Comparison of ENCODE assay signal across 13 mouse cellular contexts in genomic region chr11:107900470-107900869, GRCm38 (mm10). TPM values are rescaled to one million over a fixed set of nuclear protein-coding genes. Genes with fewer than 3 reads are reported as not detected.
A peak's percentile ranks its signal among the peaks of the same experiment; 100 is the strongest.
DNase-seq lines count a peak whose midpoint lies in the region; ATAC-seq and TF ChIP-seq lines count a peak whose summit lies in the region.
"Had no signal": no experiment of that assay in that cellular context is flagged by ENCODE, and none has a peak within 500 bp of the region (broad histone marks: within the 10 kb centered on the region; RNA-seq: fewer than 3 reads in every experiment).

No protein-coding gene starts in this region.

- no peak for ATAC-seq in CD4-positive, CD25-positive, alpha-beta regulatory T cell, adult 4 months
- ATAC-seq: liver, embryonic 12.5 days; Patski had no signal

- TF ChIP-seq CTCF in left cerebral cortex, adult 2 months (IDR thresholded peaks at IDR 0.05): peak; percentile 24
- TF ChIP-seq CTCF in ES-Bruce4 (IDR thresholded peaks at IDR 0.05; ENCODE audit: low read depth, low read length): peak; percentile 59

- H3K27ac ChIP-seq in left cerebral cortex, adult 2 months: no peak overlapping the region
- no peak overlapping the region for H3K27ac ChIP-seq in ES-Bruce4 (ENCODE audit: insufficient read depth, low read length)
- H3K27ac ChIP-seq: liver, embryonic 12.5 days had no signal

- H3K36me3 ChIP-seq in ES-Bruce4 (ENCODE audit: control insufficient read depth, insufficient read depth, low read length, poor library complexity, severe bottlenecking): no peaks in the 10 kb centered on the region
- H3K36me3 ChIP-seq: liver, embryonic 12.5 days had no signal

- intact Hi-C loops in left cerebral cortex, adult 2 months (cut with DNase I): no loop called here

- no peak for TF ChIP-seq POLR2A in ES-Bruce4 (IDR thresholded peaks at IDR 0.05; ENCODE audit: insufficient read depth, low read length)

- no peaks in the 10 kb centered on the region for H3K9me3 ChIP-seq in ES-Bruce4 (replicated peaks; ENCODE audit: control insufficient read depth, insufficient read depth, low read length, poor library complexity, severe bottlenecking)
- H3K9me3 ChIP-seq: liver, embryonic 12.5 days had no signal

- no peak overlapping the region for H3K4me3 ChIP-seq in left cerebral cortex, adult 2 months
- H3K4me3 ChIP-seq in ES-Bruce4 (ENCODE audit: low read depth, low read length): no peak overlapping the region
- H3K4me3 ChIP-seq: liver, embryonic 12.5 days had no signal

- no peak overlapping the region for H3K9ac ChIP-seq in ES-Bruce4 (ENCODE audit: low read depth, poor library complexity, severe bottlenecking)
- H3K9ac ChIP-seq: liver, embryonic 12.5 days had no signal

- H3K27me3 ChIP-seq in ES-Bruce4 (ENCODE audit: control insufficient read depth, insufficient read depth, low read length, poor library complexity, severe bottlenecking): no peaks in the 10 kb centered on the region
- H3K27me3 ChIP-seq: liver, embryonic 12.5 days had no signal

- DNase-seq in CD4-positive, CD25-positive, alpha-beta regulatory T cell, adult 2 months (ENCODE audit: low read depth, low spot score): peak; percentile 5
- no peak for DNase-seq in left cerebral cortex, adult 2 months (ENCODE audit: extremely low spot score in 1 of 2, low spot score in 2 of 2)
- no peak for DNase-seq in left cerebral cortex, adult 18-20 months (ENCODE audit: low spot score in 2 of 2)
- DNase-seq in embryo, embryonic 11 days: peak; percentile 45
- no peak for DNase-seq in adrenal gland, postnatal 14 days
- no peak for DNase-seq in right cerebral cortex, postnatal 25 days
- DNase-seq: cerebellum, adult 2 months; heart, adult 18-20 months had no signal

- no peak for TF ChIP-seq EP300 in ES-Bruce4 (IDR thresholded peaks at IDR 0.05; ENCODE audit: insufficient read depth, low read depth, low read length)

- H3K4me1 ChIP-seq in ES-Bruce4 (ENCODE audit: control insufficient read depth, insufficient read depth, low read length): no peaks in the 10 kb centered on the region
- H3K4me1 ChIP-seq: liver, embryonic 12.5 days had no signal

RNA-seq across cellular contexts. Expression of gene Cacng5, which starts 14.4 kb away (rescaled TPM):
- not detected for polyA plus RNA-seq in CD4-positive, CD25-positive, alpha-beta regulatory T cell, adult 4 months (2017; shearing (Covaris generic))
- total RNA-seq in left cerebral cortex, adult 2 months (2021): 10 to 100 TPM; 11.5 to 15.2 TPM
- 10 to 100 TPM; 14.3 to 14.7 TPM for total RNA-seq in left cerebral cortex, adult 18-20 months (2021)
- polyA plus RNA-seq in ES-Bruce4 (2011; ENCODE audit: insufficient read depth, insufficient read length, low read depth, missing spikeins): 0.37 TPM in 2 replicates
- total RNA-seq in adrenal gland, postnatal 14 days (2021): 0.33 and 0.60 TPM in 2 replicates
- total RNA-seq: heart, adult 18-20 months had no signal
- polyA plus RNA-seq: kidney, embryonic 14.5 days; Patski had no signal

Comparison
In these comparisons a context has a peak if more than half of its experiments do, and no peak if none do; other contexts are left out.
1. DNase-seq: peak in CD4-positive, CD25-positive, alpha-beta regulatory T cell, adult 2 months (single experiment) and embryo, embryonic 11 days (single experiment); none in left cerebral cortex, adult 2 months (0 of 2), left cerebral cortex, adult 18-20 months (0 of 2), adrenal gland, postnatal 14 days (single experiment) and right cerebral cortex, postnatal 25 days (single experiment).